Mouse (Mus musculus) brown adipose tissue, adult 24 weeks (tissue): ENCODE results near the gene Zfp777. TPM values are rescaled to one million over a fixed set of nuclear protein-coding genes. Genes with fewer than 3 reads are reported as not detected.
A peak's percentile ranks its signal among the peaks of the same experiment; 100 is the strongest.

Experiments
- H3K27ac ChIP-seq: fragments of 200-500 bp; replicated peaks from 2 replicates; pipeline ENCODE4 v1.5.1; 2012; ENCODE audit warnings: low read depth, mild to moderate bottlenecking, low read length
- H3K4me1 ChIP-seq: fragments of 200-500 bp; 2 replicates; pipeline ENCODE4 v1.6.1; 2012; ENCODE audit warnings: low read length, mixed read lengths; ENCODE audit not compliant: control insufficient read depth, insufficient read depth, insufficient read length
- H3K4me3 ChIP-seq: fragments of 200-500 bp; 2 replicates; pipeline ENCODE4 v1.5.1; 2012; ENCODE audit warnings: low read depth, mild to moderate bottlenecking, low read length, moderate library complexity; ENCODE audit not compliant: insufficient read depth
- polyA plus RNA-seq: library from polyadenylated mRNA; stranded (reverse); fragments of >200 nt; gene quantifications from 2 replicates; pipeline ENCODE4 v1.2.4, GENCODE M21; 2012; ENCODE audit not compliant: missing spikeins, insufficient read depth, insufficient read length

The Zfp777 gene
- polyA plus RNA-seq, 1 experiment, result 4.8 TPM

DNA sequence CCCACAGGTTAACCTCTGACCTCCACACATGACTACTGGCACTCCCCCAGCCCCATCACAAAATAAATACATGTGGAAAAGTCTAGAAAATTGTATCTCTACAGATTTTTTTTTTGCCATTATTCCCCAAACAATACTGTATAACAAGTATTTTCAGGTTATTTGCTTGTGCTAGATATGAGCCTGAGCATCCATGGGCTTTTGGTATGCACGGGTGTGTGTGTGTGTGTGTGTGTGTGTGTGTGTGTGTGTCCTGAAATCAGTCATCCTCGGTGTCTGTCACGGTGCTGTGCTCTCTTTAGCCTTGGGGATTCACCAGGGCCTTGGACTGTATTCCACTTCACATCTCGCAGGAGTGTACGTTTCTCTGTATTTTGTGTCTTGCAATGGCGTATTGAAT is 3.4 kb upstream of the Zfp777 start:
- Histone ChIP-seq H3K27ac (no peak overlapping the region), H3K4me3 (no peak overlapping the region), H3K4me1 (no peaks in the 10 kb centered on the region)

DNA sequence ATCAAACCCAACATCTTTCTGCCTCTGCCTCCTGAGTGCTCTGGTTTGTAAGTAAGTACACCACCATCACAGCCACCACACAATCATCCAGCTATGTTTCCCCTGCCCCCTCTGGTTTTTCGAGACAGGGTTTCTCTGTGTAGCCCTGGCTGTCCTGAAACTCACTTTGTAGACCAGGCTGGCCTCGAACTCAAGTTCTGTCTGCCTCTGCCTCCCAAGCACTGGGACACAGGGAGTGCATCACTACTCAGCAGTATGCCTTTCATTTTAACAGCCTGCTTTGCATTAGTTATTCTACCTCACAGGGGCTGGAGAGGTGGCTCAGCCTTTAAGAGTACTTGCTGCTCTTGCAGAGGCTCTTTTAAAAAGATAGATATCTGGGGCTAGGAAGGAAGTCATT is 3.0 kb upstream of the Zfp777 start:
- no peak overlapping the region for H3K27ac ChIP-seq
- no peaks in the 10 kb centered on the region for H3K4me1 ChIP-seq

DNA sequence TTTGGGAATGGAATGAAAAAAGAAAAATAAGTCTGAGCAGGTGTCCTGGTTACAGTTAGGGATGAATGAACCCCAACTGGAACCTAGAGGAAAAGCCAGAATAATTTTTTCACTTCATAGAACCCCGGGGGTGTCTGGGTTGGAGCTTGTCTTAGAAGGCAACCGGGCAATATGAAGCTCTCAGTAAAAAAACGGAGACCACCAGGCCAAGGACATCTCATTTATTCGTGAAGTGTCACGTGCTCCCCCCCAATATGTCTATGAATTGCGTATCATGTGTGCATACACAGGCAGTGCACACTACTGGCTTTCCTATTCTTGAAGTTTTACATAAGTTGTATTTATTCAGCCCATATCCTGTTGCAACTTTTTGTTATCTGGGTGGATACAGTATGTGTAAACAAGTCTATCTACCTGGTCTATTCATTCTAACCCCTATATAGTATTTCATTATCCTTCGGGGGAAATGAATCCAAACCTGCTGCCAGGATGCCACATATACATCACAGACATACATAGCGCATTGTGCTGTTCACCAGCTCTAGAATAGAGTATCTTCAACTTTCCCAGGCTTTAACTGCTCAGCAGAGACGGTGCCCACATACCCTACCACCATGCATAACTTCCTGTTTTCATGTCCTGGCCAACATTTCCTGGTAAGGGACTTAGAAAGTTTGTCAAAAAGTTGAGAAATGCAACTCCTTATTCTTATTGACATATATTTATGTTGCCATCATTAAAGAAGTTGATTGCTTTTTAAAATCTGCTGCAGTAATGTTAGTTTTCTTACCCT is 758 bp upstream of the Zfp777 start:
- Histone ChIP-seq H3K27ac (no peak overlapping the region), H3K4me1 (no peaks in the 10 kb centered on the region), H3K4me3 (peak overlapping the region; percentile 73)

More for the DNA sequence above, 3.0 kb upstream of the Zfp777 start:
- H3K4me3 ChIP-seq, result no peak overlapping the region

DNA sequence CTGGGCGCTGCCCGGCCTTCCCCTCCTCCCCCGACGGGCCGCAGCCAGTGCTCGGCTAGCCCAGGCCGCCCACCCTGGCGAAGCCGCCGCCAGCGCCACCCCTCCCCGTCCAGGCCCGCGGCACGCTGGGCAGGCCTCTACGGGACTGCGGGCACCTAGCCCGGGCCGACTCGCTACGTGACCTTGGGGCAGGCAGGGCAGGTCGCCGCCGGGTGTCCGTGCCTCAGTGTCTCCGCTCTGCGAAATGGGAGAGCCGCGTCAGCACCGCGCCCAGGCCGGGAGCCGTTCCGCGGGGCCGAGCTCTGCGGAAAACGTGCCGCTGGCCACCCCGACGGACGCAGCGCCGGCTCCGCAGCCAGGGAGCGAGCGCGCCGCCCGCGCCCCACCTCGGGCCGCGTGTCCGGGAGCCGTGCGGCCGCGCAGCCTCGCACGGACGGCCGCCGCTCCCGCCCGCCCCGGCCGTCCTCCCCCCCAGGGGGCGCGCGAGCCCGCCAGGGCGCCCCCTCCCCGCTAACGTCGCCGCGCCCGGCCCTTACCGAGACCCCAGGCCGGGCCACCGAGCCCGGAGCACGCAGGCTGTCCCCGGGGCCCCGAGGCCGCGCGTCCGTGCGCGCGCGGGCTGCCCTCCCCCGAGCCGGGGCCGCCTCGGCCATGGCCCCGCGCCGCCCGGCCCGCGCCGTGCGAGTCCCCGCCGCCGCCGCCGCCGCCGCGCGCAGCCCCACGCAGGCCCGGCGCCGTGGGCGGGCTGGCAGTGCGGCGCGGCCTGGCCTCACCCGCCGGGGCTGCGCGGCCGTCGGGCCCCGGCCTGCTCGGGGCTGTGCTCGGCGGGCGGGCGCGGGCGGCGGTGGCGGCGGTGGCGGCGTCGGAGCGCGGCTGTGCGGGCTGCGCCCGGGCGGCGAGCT is 1.0 kb downstream of the Zfp777 start:
- no peak overlapping the region for H3K27ac ChIP-seq
- H3K4me3 ChIP-seq, result peak overlapping the region; percentile 73
- no peaks in the 10 kb centered on the region for H3K4me1 ChIP-seq

DNA sequence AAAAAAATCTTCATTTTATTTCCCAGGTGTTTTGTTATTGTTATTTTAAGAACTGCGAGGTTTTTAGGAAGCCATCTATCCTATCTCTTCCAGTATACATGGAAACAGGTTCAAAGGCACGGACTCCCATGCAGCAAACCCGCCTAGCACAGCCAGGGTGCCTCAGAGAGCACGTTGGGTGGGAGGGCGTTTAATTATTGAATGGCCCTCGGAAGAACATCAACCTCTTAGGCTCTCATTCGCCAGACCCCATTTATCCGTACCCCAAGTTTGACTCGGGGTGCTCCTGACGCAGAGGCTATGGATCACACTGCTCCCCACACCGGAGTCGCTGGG is 1.6 kb downstream of the Zfp777 start:
- no peaks in the 10 kb centered on the region for H3K4me1 ChIP-seq
- no peak overlapping the region for H3K27ac ChIP-seq
- peak overlapping the region; percentile 73 for H3K4me3 ChIP-seq

DNA sequence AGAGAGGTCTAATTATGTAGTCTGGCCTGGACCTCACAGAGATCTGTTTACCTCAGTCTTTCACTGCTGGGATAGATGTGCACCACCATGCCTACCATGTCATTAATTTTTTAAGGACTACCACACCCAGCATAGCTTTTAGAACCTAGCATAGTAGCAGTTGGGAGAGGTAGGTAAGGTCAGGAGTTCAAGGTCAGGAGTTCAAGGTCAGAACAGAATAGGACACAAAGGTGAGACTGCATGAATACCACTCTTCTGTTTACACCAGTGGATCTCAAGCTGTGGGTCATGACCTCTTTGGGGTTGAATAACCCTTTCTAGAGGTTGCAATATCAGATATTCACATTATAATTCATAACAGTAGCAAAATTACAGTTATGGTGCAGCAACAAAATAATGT is 16.1 kb downstream of the Zfp777 start:
- H3K27ac ChIP-seq, result no peak overlapping the region
- no peaks in the 10 kb centered on the region for H3K4me1 ChIP-seq
- H3K4me3 ChIP-seq, result no peak overlapping the region

DNA sequence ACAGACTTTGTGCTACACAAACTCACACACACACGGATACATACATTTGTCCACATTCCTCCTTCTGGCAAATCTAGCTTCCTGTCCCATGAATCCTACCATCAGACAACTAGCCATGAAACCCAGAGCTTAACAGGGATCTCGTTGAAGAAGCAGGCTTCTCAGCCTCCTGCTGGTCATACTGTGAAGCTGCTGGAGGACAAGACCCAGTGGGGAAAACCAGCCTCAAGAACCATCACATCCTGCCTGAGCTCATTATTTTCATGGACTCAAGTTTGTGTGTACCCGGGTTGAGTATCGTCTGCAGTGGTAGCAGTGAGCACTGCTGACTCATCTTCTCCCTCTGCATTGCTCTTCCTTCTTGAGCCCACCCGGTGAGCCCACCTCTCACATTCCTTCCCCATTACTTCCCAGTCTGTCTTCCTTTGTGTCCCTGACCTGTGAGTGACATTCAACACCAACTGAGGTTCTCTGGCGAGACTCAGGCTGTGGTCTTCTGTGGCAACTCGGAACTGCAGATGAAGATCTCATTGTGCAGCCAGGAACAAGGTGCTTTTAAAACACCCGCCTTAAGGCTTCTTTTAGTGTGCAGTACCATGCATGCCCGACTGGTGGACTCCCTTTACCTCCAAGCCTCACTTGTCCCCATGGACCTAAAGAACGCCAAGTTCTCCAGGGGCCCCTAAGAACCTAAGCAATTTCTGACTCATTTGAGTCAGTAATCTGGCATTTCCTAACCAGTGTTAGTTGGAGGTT is 22.6 kb downstream of the Zfp777 start:
- no peak overlapping the region for H3K4me3 ChIP-seq
- no peak overlapping the region for H3K27ac ChIP-seq
- no peaks in the 10 kb centered on the region for H3K4me1 ChIP-seq

DNA sequence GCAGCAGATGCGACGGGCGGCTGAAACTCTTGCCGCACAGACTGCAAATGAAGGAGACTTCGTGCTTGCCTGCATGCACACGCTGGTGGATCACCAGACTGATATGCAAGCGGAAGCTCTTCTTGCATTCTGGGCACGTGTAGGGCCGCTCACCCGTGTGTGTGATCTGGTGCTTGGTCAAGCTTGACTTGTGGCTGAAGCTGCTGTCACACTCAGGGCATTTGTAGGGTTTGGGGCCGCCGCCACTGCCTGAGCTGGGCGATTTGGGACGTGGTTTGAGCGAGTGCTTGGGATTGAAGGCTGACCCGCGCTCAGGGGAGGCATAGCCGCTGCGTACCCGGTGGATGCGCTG is 23.7 kb downstream of the Zfp777 start:
- no peaks in the 10 kb centered on the region for H3K4me1 ChIP-seq
- no peak overlapping the region for H3K27ac ChIP-seq
- no peak overlapping the region for H3K4me3 ChIP-seq

DNA sequence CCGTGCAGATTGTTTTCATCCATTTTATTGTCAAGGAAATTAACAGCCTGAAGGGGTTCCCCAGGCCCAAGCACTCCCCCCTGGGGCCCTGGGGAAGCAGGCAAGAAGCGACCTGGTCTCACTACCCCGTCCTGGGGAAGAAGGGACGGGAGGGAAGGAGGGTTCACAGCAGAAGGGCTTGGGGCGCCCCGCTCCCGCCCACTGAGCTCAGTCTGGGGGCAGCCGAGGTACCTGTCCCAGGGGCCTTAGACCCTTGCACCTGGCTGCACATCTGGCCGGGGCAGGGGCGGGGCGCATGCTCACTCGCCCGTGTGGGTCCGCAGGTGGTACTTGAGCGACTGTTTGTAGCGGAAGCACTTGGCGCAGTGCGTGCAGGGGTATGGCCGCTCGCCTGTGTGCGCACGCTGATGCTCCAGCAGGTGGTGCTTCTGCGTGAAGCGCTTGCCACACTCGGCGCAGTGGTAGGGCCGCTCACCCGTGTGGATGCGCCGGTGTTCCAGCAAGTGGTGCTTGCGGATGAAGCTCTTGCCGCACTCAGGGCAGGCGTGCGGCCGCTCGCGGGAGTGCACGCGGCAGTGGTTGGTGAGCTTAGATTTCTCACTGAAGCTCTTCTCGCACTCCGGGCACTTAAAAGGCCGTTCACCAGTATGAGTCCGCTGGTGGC is 24.2 kb downstream of the Zfp777 start:
- Histone ChIP-seq H3K4me3 (no peak overlapping the region), H3K27ac (no peak overlapping the region)

DNA sequence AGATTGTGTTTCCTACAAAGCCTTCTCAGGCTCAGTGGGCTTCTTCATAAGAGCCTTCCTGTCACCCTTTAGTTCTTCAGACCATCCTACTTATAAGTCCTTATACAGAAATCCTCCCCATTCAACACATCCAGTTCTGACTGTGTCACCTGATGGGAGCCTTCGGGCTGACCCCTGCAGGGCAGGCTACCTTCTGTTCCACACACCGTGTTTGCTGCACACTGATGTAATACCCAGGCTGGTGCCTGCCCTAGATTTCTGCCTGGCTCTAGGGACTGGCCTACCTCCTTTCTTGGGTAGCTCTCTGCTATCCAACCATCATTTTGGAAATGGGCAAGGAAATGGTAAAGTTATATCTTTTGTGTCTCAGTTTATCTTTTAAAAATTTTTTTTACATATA is 26.0 kb downstream of the Zfp777 start:
- no peak overlapping the region for H3K27ac ChIP-seq
- H3K4me1 ChIP-seq, result no peaks in the 10 kb centered on the region

More for the DNA sequence above, 24.2 kb downstream of the Zfp777 start:
- no peaks in the 10 kb centered on the region for H3K4me1 ChIP-seq

DNA sequence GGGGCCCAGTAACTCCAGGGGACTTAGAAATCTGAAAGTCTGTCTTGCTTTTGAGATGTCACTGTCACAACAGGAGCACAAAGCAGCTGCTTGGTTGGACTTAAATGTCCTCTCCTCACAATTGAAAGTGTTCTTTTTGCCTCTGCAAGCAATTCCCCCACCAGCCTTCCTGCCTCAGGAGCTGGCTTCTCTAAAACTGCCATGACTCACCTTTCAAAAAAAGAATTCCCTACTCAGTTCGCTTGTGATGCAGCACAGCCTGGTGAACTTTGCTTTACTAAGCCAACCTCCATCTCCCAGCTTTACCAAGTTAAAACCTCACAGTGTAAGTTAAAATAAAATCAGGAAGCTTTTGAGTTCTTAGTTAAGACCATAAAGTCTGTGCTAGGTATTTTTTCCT is 27.0 kb downstream of the Zfp777 start:
- no peaks in the 10 kb centered on the region for H3K4me1 ChIP-seq
- H3K27ac ChIP-seq, result no peak overlapping the region
- H3K4me3 ChIP-seq, result no peak overlapping the region

More for the DNA sequence above, 26.0 kb downstream of the Zfp777 start:
- H3K4me3 ChIP-seq, result no peak overlapping the region

DNA sequence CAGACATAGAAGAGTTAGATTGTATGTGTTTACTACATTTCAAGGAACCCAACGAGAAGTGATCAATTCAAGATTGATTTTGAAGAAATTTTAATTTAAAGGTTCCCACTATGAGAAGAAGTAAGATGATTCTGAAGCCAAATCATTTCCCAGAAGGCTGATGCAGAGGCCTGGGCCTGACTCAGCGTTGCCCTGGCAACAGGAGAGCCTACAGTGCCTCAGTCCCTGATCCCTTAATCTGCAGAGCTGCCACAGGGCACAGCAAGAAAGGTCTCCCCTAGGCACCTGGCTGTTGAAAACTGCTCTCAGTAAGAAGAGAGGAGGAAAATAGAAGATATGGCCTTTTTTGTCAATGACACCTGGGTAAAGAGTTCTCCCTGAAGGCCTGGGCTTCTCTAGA is 28.7 kb downstream of the Zfp777 start:
- H3K4me3 ChIP-seq, result no peak overlapping the region
- H3K4me1 ChIP-seq, result no peaks in the 10 kb centered on the region
- H3K27ac ChIP-seq, result no peak overlapping the region

DNA sequence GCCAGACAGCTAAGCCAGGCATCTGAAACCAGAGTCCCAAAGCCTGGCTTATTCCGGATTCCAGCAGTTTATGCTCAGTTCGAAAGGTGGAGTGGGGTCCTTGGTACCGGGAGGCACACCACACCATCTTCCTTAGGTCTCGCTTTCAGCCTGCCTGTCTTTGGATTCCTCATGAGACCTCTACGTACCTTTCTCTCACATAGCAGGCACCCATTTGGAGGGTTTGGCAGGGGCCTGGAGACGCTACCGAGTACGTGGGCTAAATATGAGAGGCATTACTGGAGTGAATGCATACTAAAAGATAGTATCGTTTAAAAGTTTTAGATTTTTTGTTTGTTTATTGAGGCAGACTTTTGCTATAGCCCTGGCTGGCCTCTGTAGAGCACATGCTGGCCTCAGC is 31.9 kb downstream of the Zfp777 start:
- H3K4me1 ChIP-seq, result no peaks in the 10 kb centered on the region
- H3K27ac ChIP-seq, result no peak overlapping the region
- no peak overlapping the region for H3K4me3 ChIP-seq

DNA sequence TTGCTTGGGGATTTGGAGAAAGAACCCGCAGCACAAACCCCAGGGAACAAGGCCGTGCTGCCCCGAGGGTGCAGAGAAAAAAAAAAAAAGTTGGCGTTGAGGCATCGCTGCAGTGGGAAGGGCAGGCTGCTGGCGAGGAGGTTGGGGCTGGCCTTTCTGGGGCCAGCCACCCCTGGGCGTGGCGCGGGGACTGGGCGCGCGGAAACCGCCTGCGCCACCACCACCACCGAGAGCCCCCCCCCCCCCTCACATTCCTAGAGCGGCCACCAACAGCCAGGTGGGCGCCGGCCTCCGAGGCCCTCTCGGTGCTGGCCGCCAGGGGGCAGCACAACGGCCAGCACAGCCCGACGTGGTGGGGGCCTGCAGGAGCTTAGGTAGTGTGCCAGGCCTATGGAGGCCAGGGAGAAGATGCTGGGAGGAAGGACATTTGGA is 32.6 kb downstream of the Zfp777 start:
- H3K4me3 ChIP-seq, result peak overlapping the region; percentile 32
- no peak overlapping the region for H3K27ac ChIP-seq
- no peaks in the 10 kb centered on the region for H3K4me1 ChIP-seq

DNA sequence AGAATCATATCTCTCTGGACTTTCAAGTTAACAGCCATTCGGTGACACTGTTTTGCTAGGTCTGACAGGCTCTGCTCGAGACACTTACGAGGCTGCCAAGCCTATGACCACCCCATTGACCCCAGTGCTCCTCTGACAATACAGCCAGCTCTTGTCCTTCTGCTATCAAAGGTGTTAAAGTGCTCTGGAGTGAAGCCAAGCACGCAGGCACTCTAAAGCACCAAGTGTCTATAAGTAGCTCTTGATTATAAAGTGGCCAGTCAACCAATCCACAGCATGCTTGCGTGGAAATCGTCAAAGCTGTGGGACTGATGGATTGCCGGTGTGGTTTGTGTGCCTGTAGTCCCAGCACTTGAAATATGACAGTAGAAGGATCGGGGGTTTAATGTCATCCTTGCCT is 38.0 kb downstream of the Zfp777 start:
- Histone ChIP-seq H3K4me3 (no peak overlapping the region), H3K27ac (no peak overlapping the region), H3K4me1 (no peaks in the 10 kb centered on the region)
